Mouse (Mus musculus) liver, adult 2 months (tissue): ENCODE measurements around the gene Gal3st2c. TPM values are rescaled to one million over a fixed set of nuclear protein-coding genes. Genes with fewer than 3 reads are reported as not detected.

Experiments
- DNase-seq: peaks from one replicate; pipeline ENCODE4 v3.0.0-alpha.2; 2011; ENCODE audit warnings: low read depth, low spot score; ENCODE audit errors: extremely low read depth
- H3K27ac ChIP-seq: fragments of 200-500 bp; replicated peaks from 2 replicates; pipeline ENCODE4 v1.5.1; 2012; ENCODE audit warnings: low read depth, mild to moderate bottlenecking, control low read depth, inconsistent platforms, low read length; ENCODE audit not compliant: insufficient read depth
- H3K27me3 ChIP-seq: fragments of 200-500 bp; 2 replicates; pipeline ENCODE4 v1.6.1; 2012; ENCODE audit warnings: mild to moderate bottlenecking, moderate library complexity, low read length, inconsistent platforms; ENCODE audit not compliant: control insufficient read depth, insufficient read depth
- H3K36me3 ChIP-seq: fragments of 200-500 bp; 2 replicates; pipeline ENCODE4 v1.6.1; 2012; ENCODE audit warnings: low read length, inconsistent platforms; ENCODE audit not compliant: control insufficient read depth, insufficient read depth
- H3K4me1 ChIP-seq: fragments of 200-500 bp; 2 replicates; pipeline ENCODE4 v1.6.1; 2011; ENCODE audit warnings: low read length; ENCODE audit not compliant: control insufficient read depth, insufficient read depth
- H3K4me3 ChIP-seq: fragments of 200-500 bp; 2 replicates; pipeline ENCODE4 v1.5.1; 2011; ENCODE audit warnings: low read depth, mild to moderate bottlenecking, control low read depth, low read length, moderate library complexity; ENCODE audit not compliant: insufficient read depth
- H3K79me2 ChIP-seq: fragments of 200-500 bp; 2 replicates; pipeline ENCODE4 v1.6.1; 2012; ENCODE audit warnings: inconsistent platforms, mild to moderate bottlenecking, low read length, moderate library complexity; ENCODE audit not compliant: control insufficient read depth, insufficient read depth
- H3K9ac ChIP-seq: fragments of 200-500 bp; 2 replicates; pipeline ENCODE4 v1.6.1; 2012; ENCODE audit warnings: low read depth, mild to moderate bottlenecking, control low read depth, inconsistent platforms, low read length
- CTCF ChIP-seq: fragments of 200-500 bp; IDR thresholded peaks from 2 replicates; pipeline ENCODE4 v1.5.1; 2011; ENCODE audit warnings: low read depth, low read length, control low read depth
- POLR2A ChIP-seq: fragments of 200-500 bp; IDR thresholded peaks from 2 replicates; pipeline ENCODE4 v1.6.1; 2011; ENCODE audit warnings: low read length, control low read depth; ENCODE audit not compliant: insufficient read depth; ENCODE audit errors: extremely low read depth
- WGBS: fragments of 180-500 bp; shearing (Covaris S2); methylation state at CpG from one replicate; pipeline ENCODE4 v1.1.7; 2018; 5-methylcytosine and 5-hydroxymethylcytosine counted together
- polyA plus RNA-seq: library from polyadenylated mRNA; depleted of rRNA; stranded (reverse); fragments of >200 nt; gene quantifications from 2 replicates; pipeline ENCODE4 v1.2.3, GENCODE M21; 2012
- total RNA-seq: library from RNA; depleted of rRNA; stranded (reverse); fragments of >200 nt; gene quantifications from 2 replicates; pipeline ENCODE4 v1.2.3, GENCODE M21; 2014

Gene Gal3st2c
- total and polyA plus RNA-seq, 2 experiments, result not detected

GRCm38 (mm10) chr1:94011643-94012042 lies 21.3 kb downstream of the Gal3st2c start:
- H3K4me1 ChIP-seq, result no peaks in the 10 kb centered on the region
- peak; percentile 1 for DNase-seq
- no peaks in the 10 kb centered on the region for H3K27me3 ChIP-seq
- no peaks in the 10 kb centered on the region for H3K79me2 ChIP-seq
- H3K27ac ChIP-seq, result no peak overlapping the region
- H3K4me3 ChIP-seq, result no peak overlapping the region
- TF ChIP-seq POLR2A, result no peak
- no peak for TF ChIP-seq CTCF
- no peaks in the 10 kb centered on the region for H3K36me3 ChIP-seq
- H3K9ac ChIP-seq, result no peak overlapping the region
- 42% methylated on average over 3 of the region's 3 CpGs for WGBS

DNA sequence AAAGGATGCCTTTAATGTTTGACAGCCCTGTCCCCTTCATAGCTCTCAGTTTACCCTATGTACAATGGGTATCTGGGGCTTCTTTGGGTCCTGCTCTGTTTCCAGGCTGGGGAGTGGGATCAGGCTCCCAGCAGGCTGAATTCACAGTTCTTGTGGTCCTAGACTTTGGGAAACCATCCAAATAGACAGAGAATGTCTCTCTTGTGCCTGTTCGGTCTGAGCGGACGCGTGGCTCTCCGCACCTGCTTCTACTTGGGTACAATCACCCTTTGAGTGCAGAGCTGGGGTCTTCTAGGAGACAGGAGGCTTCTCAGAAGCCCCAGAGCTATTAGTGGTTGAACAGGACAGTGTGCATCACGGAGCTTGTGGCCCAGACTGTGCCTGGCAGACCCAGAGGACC lies 29.8 kb downstream of the Gal3st2c start, which contains the start of gene Neu4:
Gene Neu4, plus strand, starts transcription at position 301 of the 400 bp plus-strand sequence.
- 79% methylated on average over 6 of the region's 6 CpGs for WGBS
- TF ChIP-seq CTCF (no peak), POLR2A (no peak)
- Histone ChIP-seq H3K79me2 (no peaks in the 10 kb centered on the region), H3K4me1 (no peaks in the 10 kb centered on the region), H3K9ac (no peak within 1 kb of the TSS), H3K27ac (no peak within 1 kb of the TSS), H3K4me3 (no peak within 1 kb of the TSS), H3K27me3 (no peaks in the 10 kb centered on the region), H3K36me3 (no peaks in the 10 kb centered on the region)
- DNase-seq, result no peak

DNA sequence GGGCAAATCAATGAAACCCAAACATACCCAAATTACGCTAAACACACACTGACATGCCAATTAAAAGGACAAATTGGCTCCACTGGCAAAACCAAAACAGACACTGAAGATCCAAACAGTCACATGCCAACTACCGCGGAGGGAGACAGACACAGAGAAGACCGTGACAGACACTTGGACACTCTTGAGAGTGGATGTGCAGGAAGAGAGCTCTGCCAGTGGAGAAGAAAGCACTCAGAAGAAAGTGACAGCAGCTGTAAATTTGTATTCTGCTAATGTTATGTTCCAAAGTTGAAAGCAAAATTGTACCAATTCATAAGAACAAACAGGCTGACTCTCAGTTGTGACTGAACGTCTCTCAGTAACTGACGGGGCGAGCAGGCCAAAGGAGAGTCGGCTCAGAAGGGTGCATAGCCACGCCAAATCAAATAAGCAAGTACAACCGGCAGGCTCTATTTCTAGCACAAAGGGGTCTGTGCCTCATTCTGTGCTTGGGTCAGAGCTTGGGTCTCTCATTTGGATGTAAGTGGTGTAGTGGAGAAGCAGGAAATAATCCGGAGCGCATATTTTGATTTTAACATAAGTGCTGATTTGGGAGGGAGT lies 37.3 kb downstream of the Gal3st2c start:
- Histone ChIP-seq H3K79me2 (no peaks in the 10 kb centered on the region), H3K9ac (no peak overlapping the region), H3K4me3 (no peak overlapping the region), H3K27me3 (no peaks in the 10 kb centered on the region; the same call in 1 of the 2 replicates), H3K36me3 (no peaks in the 10 kb centered on the region), H3K27ac (no peak overlapping the region), H3K4me1 (no peaks in the 10 kb centered on the region)
- TF ChIP-seq CTCF (no peak), POLR2A (no peak)
- WGBS, result 83% methylated on average over 12 of the region's 12 CpGs
- no peak for DNase-seq

DNA sequence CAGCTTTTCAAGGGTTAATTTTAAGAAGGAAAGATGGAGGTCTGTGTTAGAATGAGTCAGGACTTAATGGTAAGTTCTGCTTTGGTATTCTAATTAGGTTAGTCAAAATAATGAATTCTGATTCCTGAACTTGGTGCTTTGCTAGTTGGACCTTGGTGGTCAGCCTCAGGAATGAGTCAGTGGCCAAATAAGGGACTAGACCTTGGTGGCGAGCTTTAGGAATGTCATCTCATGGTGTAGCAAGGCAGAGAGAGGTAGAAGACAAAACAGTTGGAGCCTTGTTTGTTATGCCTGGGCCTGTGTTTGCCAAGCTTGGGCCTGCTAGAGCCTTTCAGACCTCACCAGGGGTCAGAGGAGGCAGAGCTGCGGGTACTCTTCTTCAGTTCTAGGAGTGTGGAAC lies 38.4 kb downstream of the Gal3st2c start:
- Histone ChIP-seq H3K79me2 (no peaks in the 10 kb centered on the region), H3K9ac (no peak overlapping the region), H3K4me1 (no peaks in the 10 kb centered on the region), H3K36me3 (no peaks in the 10 kb centered on the region), H3K27ac (no peak overlapping the region), H3K27me3 (no peaks in the 10 kb centered on the region; the same call in 1 of the 2 replicates), H3K4me3 (no peak overlapping the region)
- TF ChIP-seq POLR2A, result no peak
- DNase-seq, result no peak
- WGBS, result 84% methylated on average over 2 of the region's 2 CpGs

GRCm38 (mm10) chr1:94033075-94033602 lies 42.8 kb downstream of the Gal3st2c start:
- no peak for DNase-seq
- Histone ChIP-seq H3K27ac (no peak overlapping the region), H3K4me1 (no peaks in the 10 kb centered on the region), H3K9ac (no peak overlapping the region), H3K79me2 (no peaks in the 10 kb centered on the region), H3K27me3 (no peaks in the 10 kb centered on the region), H3K36me3 (no peaks in the 10 kb centered on the region), H3K4me3 (no peak overlapping the region)
- TF ChIP-seq CTCF (no peak), POLR2A (no peak)
- 95% methylated on average over 2 of the region's 2 CpGs for WGBS
